Mouse (Mus musculus) liver (tissue): ENCODE results near the gene Tnfsf15.

Experiments
- DNase-seq: peaks from one replicate; pipeline ENCODE4 v3.0.0-alpha.2; 2020; ENCODE audit warnings: mixed read lengths

Tnfsf15 gene

GRCm38 (mm10) chr4:63683056-63683455 is 61.9 kb downstream of the Tnfsf15 start:
- DNase-seq: no peak

GRCm38 (mm10) chr4:63682441-63682840 is 62.5 kb downstream of the Tnfsf15 start:
- DNase-seq: no peak

- no peak for DNase-seq
Observed at GRCm38 (mm10) chr4:63681557-63681956, 63.4 kb downstream of the Tnfsf15 start.
